Mouse (Mus musculus) kidney, adult 2 months (tissue): ENCODE data around the gene Mettl21a.

Source experiments
- CTCF ChIP-seq: fragments of 200-500 bp; conservative IDR thresholded peaks from 2 replicates; pipeline ENCODE4 v1.5.1; 2011; ENCODE audit warnings: low read depth, mild to moderate bottlenecking, control low read depth, low read length, moderate library complexity, mixed read lengths; ENCODE audit not compliant: insufficient read depth, insufficient read length
- POLR2A ChIP-seq: fragments of 200-500 bp; IDR thresholded peaks from one replicate; pipeline ENCODE4 v1.6.1; 2011; ENCODE audit warnings: low read depth, low read length, control low read depth

GRCm38 (mm10) chr1:64625214-64625613, 8.2 kb upstream of the Mettl21a start:
- TF ChIP-seq CTCF = no peak
- TF ChIP-seq POLR2A = no peak
